Mouse (Mus musculus) kidney, postnatal 25 days (tissue): ENCODE results near the gene Nbeal2.

Experiments used
- DNase-seq, 2 experiments: peaks; one replicate each; pipeline ENCODE4 v3.0.0; 2021; ENCODE audit warnings: mixed read lengths in 2 of 2

The Nbeal2 gene

GRCm38 (mm10) chr9:110645219-110645618 lies 8.7 kb downstream of the Nbeal2 start:
- DNase-seq, result peak in 1 of 2 experiments; percentile 37

DNA sequence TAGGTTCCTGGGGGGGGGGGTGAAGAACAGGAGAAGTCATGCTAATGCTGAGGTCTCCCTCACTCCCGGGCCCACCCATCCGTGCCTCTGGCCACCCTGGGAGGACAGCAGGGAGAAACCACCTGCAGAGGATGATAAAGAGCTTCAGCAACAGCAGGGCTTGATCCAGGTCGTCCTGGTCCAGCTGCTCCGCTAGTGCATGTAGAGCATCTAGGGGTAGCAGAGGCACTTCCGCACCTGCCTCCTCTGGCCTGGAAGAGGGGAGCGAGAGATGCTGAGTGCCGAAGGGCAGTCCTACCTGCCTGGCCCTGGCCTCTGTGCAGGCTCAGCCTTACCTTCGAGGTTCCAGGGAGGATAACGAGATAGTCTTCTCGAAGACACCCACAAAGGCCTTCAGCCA lies 9.7 kb downstream of the Nbeal2 start:
- DNase-seq, result peak in 1 of 2 experiments; percentile 58

GRCm38 (mm10) chr9:110643787-110644186 lies 10.2 kb downstream of the Nbeal2 start:
- peak; percentile 60 to 94 for DNase-seq

DNA sequence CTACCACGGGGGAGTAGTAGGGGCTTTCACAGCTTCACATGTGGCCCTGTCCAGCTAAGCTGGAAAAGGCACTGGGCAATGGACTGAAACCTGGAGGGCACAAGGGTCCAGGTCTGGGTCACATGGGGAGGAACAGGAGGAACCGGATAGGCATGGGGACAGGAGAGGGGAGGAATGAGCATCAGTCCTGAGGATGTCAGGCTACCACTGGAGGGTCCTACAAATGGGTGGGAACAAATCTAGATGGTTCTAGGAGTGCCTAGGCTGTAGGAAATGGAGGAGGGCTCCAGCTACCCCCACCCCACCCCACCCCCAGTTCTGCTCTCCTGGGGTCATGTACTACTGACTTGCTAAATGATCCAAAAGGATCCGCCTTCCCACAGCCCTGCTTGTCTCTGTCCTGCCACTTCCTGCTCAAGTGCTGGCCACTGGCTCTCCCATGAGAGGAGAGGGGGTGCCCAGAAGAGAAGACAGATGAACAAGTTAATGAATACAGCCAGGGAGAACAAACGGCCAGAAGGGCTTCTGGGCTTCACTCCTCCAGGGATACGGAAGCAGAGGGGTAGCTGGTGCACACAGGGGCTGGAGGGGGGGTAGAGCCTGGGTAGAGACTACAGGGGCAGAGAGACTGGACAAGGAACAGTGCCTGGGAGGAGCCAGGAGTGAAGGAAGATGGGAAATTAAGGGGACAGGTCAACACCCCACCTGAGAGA lies 11.0 kb downstream of the Nbeal2 start:
- peak in 1 of 2 experiments; percentile 73 for DNase-seq

- DNase-seq, result no peak
These were observed 13.0 kb downstream of the Nbeal2 start for GRCm38 (mm10) chr9:110641006-110641405.

GRCm38 (mm10) chr9:110638611-110639021 lies 15.3 kb downstream of the Nbeal2 start:
- DNase-seq, result peak in 1 of 2 experiments; percentile 58

GRCm38 (mm10) chr9:110635225-110635624 lies 18.7 kb downstream of the Nbeal2 start:
- DNase-seq, result peak; percentile 90 to 96

DNA sequence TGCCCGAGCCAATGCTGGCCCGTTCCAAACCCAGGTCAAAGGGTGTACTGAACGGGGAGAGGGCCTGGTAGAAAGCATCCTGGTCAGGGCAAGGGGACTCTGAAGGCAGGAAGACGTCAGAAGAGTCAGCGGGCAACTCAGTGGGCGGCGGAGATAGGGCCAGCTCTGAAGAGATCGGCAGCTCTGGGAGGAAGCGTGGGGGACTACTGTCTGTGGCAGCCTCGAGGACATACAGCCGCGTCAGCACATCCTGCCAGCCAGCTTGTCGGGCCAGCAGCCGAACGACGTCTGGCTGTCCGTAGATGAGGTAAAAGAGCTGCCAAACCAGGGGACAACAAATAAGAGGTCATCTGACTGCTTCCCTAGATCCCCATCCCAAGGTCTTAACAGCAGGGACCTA lies 20.1 kb downstream of the Nbeal2 start:
- DNase-seq, result peak in 1 of 2 experiments; percentile 46

DNA sequence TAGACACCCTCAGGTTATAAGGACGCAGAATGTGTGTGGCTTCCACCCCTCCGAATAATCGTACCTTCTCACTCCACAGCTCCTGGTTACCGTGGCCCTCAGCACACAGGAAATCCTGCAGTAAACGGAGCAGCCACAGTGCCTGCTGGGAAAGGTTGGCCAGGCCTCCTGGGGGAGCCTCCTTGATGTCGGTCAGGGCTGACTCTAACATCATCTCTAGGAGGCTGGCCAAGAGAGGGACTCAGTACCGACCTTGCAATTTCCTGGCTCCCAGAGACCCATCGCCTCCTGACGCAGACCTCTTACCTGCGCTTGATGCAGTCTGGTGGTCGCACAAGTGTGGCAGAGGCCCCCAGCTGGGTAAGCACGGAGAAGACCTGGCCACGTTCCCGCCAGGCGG lies 21.3 kb downstream of the Nbeal2 start:
- peak in 1 of 2 experiments; percentile 44 for DNase-seq

- peak in 1 of 2 experiments; percentile 39 for DNase-seq
These were observed 22.2 kb downstream of the Nbeal2 start for GRCm38 (mm10) chr9:110631651-110632275.

DNA sequence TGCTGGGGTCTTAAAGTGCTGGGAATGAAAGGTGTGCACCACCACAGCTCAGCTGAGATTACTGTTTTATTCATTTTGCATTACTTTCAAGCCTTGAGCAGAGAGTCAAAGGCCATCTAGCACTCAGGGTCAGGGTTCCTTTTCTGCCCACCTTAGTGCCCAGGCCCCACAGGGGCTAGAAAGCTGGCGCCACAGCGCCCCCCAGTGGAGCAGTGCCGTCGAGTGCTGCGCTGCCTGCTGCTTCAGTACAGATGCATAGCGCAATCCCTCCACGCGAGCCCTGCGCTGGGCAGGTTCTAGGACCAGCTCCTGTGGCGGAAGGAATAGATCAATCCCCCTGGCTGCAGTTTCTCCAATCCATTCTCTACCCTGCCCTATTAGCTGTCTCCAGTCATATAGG lies 22.8 kb downstream of the Nbeal2 start:
- peak; percentile 63 to 66 for DNase-seq

GRCm38 (mm10) chr9:110630171-110630570 lies 23.8 kb downstream of the Nbeal2 start:
- peak; percentile 70 to 87 for DNase-seq

- DNase-seq, result no peak
These were observed 28.5 kb downstream of the Nbeal2 start for GRCm38 (mm10) chr9:110625350-110625908.

DNA sequence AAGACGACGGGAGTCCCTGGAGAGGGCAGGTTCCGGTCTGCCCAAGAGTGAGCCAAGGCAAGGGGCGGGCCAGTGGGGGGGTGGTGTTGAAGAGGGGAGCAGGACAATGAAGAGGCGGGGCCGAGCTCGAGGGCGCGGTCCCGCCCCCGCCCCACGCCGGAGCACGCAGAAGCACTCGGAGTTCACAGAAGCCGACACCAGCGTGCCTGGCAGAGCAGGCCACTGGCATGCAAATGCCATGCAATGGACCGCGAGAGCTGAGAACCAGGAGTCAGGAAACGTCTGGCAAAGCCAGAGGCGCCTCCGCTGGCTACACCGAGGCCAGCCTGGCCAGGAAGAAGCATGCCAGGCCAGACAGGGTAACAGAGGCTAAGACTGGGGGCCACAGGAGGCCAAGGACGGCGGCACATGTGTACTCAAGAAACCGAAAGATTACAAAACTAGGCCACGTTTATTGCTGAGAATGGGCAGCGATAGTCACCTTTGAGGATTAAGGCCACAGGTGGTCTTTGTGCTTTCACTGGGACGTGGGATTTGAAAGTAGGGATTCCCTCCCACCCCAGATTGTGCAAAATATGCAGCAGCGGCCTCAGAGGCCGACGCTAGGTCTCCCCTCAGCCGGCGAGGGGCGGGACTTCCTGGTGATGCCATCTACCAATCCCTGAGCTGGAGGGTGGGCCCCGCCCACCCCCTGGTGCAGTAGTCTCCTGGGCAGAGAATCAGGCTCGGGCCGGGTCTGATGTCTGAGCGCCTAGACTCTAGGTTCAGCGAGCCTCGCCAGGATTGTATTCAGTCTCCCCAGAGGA lies 29.4 kb downstream of the Nbeal2 start, which contains the start of gene Nradd:
TSS of gene Nradd (minus strand) at position 92 of the 806 bp plus-strand sequence.
- DNase-seq, result peak; percentile 93 to 96

- peak in 1 of 2 experiments; percentile 37 for DNase-seq
These were observed 30.4 kb downstream of the Nbeal2 start for GRCm38 (mm10) chr9:110623416-110624195.

- peak in 1 of 2 experiments; percentile 57 for DNase-seq
These were observed 31.2 kb downstream of the Nbeal2 start for GRCm38 (mm10) chr9:110622621-110623219.

GRCm38 (mm10) chr9:110620685-110621084 lies 33.3 kb downstream of the Nbeal2 start:
- DNase-seq, result no peak

- DNase-seq, result peak in 1 of 2 experiments; percentile 39
These were observed 33.8 kb downstream of the Nbeal2 start for GRCm38 (mm10) chr9:110620180-110620579.

- peak; percentile 38 to 60 for DNase-seq
These were observed 36.9 kb downstream of the Nbeal2 start for GRCm38 (mm10) chr9:110617081-110617480.

- no peak for DNase-seq
These were observed 42.5 kb downstream of the Nbeal2 start for GRCm38 (mm10) chr9:110611471-110611870.

DNA sequence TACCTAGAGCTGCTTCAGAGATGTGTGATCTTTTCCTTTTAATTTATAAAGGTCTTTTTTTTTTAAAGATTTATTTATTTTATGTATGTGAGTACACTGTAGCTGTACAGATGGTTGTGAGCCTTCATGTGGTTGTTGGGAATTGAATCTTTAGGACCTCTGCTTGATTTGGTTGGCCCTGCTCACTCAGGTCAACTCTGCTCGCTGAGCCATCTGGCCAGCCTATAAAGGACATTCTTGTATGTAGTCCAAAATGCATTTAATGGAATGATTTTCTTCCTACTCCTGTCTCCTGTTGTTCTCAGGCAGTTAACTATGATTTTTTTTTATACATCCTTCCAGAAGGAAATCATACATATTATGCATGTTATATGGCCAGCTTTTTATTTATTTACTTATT lies 70.4 kb downstream of the Nbeal2 start:
- DNase-seq, result no peak

GRCm38 (mm10) chr9:110582161-110582560 lies 71.8 kb downstream of the Nbeal2 start:
- DNase-seq, result no peak
